Mouse (Mus musculus) limb, embryonic 12.5 days (tissue): ENCODE data around the gene Shc4. TPM values are rescaled to one million over a fixed set of nuclear protein-coding genes. Genes with fewer than 3 reads are reported as not detected.

Experiments used
- ATAC-seq: fragments of 200-750 bp; cut with Nextera tagmentation; 2 replicates; pipeline ENCODE4 v1.8.0; 2017; ENCODE audit warnings: low read depth, moderate TSS enrichment; ENCODE audit not compliant: insufficient number of reproducible peaks, insufficient read depth, low FRiP score, low TSS enrichment
- H3K27ac ChIP-seq: fragments of 300-500 bp; sonication (generic); 2 replicates; pipeline ENCODE4 v1.5.1; 2016; ENCODE audit warnings: mild to moderate bottlenecking, moderate library complexity
- H3K27me3 ChIP-seq: fragments of 300-500 bp; sonication (generic); 2 replicates; pipeline ENCODE4 v1.6.1; 2016; ENCODE audit warnings: mild to moderate bottlenecking, moderate library complexity
- H3K36me3 ChIP-seq: fragments of 300-500 bp; sonication (generic); 2 replicates; pipeline ENCODE4 v1.6.1; 2016; ENCODE audit warnings: mild to moderate bottlenecking, moderate library complexity
- H3K4me1 ChIP-seq: fragments of 300-500 bp; sonication (generic); replicated peaks from 2 replicates; pipeline ENCODE4 v1.6.1; 2016
- H3K4me2 ChIP-seq: fragments of 300-500 bp; sonication (generic); 2 replicates; pipeline ENCODE4 v1.6.1; 2016; ENCODE audit warnings: mild to moderate bottlenecking, moderate library complexity
- H3K4me3 ChIP-seq: fragments of 300-500 bp; sonication (generic); replicated peaks from 2 replicates; pipeline ENCODE4 v1.5.1; 2016; ENCODE audit warnings: mild to moderate bottlenecking
- H3K9ac ChIP-seq: fragments of 300-500 bp; sonication (generic); replicated peaks from 2 replicates; pipeline ENCODE4 v1.6.1; 2016; ENCODE audit warnings: mild to moderate bottlenecking, moderate library complexity
- H3K9me3 ChIP-seq: fragments of 300-500 bp; sonication (generic); 2 replicates; pipeline ENCODE4 v1.6.1; 2016; ENCODE audit warnings: mild to moderate bottlenecking, moderate library complexity
- WGBS: fragments of 180-500 bp; shearing (Covaris S2); methylation state at CpG from one replicate; pipeline ENCODE4 v1.1.7; 2016; 5-methylcytosine and 5-hydroxymethylcytosine counted together
- polyA plus RNA-seq: library from polyadenylated mRNA; unstranded; fragments of >200 nt; fragmentation: Nextera tagmentation; extraction: Ambion mirVana; gene quantifications from 2 replicates; pipeline ENCODE4 v1.2.1, GENCODE M21; 2016

Gene Shc4
- polyA plus RNA-seq, 1 experiment from 2014 or later, result 1.1 TPM

- Histone ChIP-seq H3K9me3 (no peaks in the 10 kb centered on the region), H3K9ac (peak overlapping the region; percentile 55), H3K4me1 (peaks cover 14% of the 10 kb centered on the region), H3K4me2 (peak overlapping the region; percentile 100), H3K36me3 (no peaks in the 10 kb centered on the region), H3K4me3 (peak overlapping the region; percentile 55), H3K27ac (no peak overlapping the region; the same call in 1 of the 2 replicates), H3K27me3 (peaks cover 46% of the 10 kb centered on the region)
- ATAC-seq, result peak; percentile 74
- WGBS, result under 1% methylated on average over 34 of the region's 34 CpGs
Observed at GRCm38 (mm10) chr2:125723408-125724085, 401 bp downstream of the Shc4 start.

- peak; percentile 39; the same call in 1 of the 2 replicates for ATAC-seq
- WGBS, result under 1% methylated on average over 18 of the region's 18 CpGs
- Histone ChIP-seq H3K4me3 (peak overlapping the region; percentile 55), H3K27ac (no peak overlapping the region), H3K36me3 (no peaks in the 10 kb centered on the region), H3K9me3 (no peaks in the 10 kb centered on the region), H3K4me1 (peaks cover 14% of the 10 kb centered on the region), H3K9ac (peak overlapping the region; percentile 55), H3K27me3 (peaks cover 43% of the 10 kb centered on the region), H3K4me2 (peak overlapping the region; percentile 100)
Observed at GRCm38 (mm10) chr2:125723086-125723407, 901 bp downstream of the Shc4 start.

DNA sequence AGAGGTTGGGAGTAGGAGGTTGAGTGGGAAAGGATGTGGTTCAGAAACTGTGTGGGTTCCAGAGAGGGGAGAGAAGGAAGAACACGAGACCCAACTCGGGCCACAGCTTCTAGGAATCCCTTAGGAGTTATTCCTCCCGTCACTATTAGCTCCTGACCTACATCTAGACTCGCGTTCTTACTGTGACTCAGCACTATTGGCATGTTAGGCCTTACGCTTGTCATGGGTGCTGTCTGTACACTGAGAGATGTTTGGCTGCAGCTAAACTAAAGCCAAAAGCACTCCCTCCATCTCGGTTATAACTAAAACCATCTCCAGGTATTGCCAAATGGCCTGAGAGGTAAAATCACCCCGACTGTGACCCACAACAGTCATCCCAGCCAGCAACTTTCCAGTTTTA is 7.3 kb downstream of the Shc4 start:
- Histone ChIP-seq H3K9ac (no peak overlapping the region), H3K4me1 (no peaks in the 10 kb centered on the region), H3K9me3 (no peaks in the 10 kb centered on the region), H3K4me3 (no peak overlapping the region), H3K36me3 (no peaks in the 10 kb centered on the region), H3K27me3 (peaks cover 11% of the 10 kb centered on the region), H3K4me2 (no peak overlapping the region), H3K27ac (no peak overlapping the region)
- WGBS, result 85% methylated on average over 8 of the region's 8 CpGs
- ATAC-seq, result no peak

- Histone ChIP-seq H3K9me3 (no peaks in the 10 kb centered on the region), H3K27ac (no peak overlapping the region), H3K4me1 (no peaks in the 10 kb centered on the region), H3K27me3 (no peaks in the 10 kb centered on the region), H3K36me3 (no peaks in the 10 kb centered on the region), H3K4me3 (no peak overlapping the region), H3K4me2 (no peak overlapping the region), H3K9ac (no peak overlapping the region)
- no peak for ATAC-seq
- WGBS, result 94% methylated on average over 5 of the region's 5 CpGs
Observed at GRCm38 (mm10) chr2:125706510-125706921, 17.4 kb downstream of the Shc4 start.

DNA sequence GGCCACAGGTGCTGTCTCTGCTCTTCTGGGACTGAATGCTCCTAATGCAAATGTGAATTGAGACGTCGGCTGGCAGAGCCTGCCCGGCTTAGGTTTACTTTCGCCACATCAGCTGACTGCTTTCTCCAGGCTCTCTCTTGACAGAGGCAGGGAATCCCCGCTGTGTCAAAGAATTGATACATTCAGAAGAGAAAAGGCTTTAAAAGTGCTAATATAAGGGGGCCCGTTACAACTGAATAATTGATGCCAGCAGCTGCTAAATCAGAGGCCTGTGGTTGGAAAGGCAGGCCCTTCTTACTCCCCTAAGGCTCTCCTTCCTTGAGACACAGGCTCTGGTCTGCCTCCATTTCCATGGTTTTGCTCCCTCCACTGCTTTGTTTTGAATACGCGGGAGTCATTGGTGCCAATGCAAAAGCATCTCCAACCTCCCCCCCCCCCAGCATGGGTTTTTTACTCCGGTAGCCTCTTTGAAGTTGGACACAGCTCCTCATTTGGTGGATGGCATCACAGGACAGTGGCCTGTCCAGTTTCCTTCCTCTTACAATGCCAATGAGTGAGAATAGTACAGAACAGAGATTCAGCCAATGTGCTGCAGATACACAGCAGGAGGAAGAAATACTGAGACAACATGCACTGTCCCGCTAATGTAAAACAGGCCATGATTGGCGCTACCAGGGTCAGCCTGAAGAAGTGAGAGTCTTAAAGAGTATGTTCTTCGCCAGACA is 18.9 kb downstream of the Shc4 start:
- H3K9ac ChIP-seq, result no peak overlapping the region
- H3K4me1 ChIP-seq, result no peaks in the 10 kb centered on the region
- H3K4me3 ChIP-seq, result no peak overlapping the region
- no peak overlapping the region for H3K4me2 ChIP-seq
- no peaks in the 10 kb centered on the region for H3K9me3 ChIP-seq
- 49% methylated on average over 12 of the region's 12 CpGs for WGBS
- no peaks in the 10 kb centered on the region for H3K36me3 ChIP-seq
- no peak overlapping the region for H3K27ac ChIP-seq
- H3K27me3 ChIP-seq, result no peaks in the 10 kb centered on the region
- no peak for ATAC-seq

DNA sequence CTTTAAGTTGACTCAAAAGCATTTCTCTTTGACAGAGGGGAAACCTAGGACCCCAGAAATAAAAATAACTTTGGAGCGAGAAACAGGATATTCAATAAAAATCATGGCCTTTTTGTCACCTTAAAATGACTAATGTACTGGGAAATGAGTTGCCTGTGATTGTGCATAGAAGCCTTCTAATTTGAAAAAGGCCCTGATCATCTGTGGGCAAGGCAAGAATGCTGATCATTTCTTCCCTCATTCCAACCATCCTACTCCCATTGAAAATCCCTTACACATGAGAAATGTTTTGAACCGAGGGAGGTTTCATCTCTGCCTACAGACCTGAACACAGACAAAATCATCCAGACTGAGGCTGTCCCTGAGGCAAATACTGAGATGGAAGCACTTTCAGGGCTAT is 21.1 kb downstream of the Shc4 start:
- Histone ChIP-seq H3K9me3 (peaks cover 2% of the 10 kb centered on the region; the same call in 1 of the 2 replicates), H3K27me3 (no peaks in the 10 kb centered on the region), H3K4me3 (no peak overlapping the region), H3K9ac (no peak overlapping the region), H3K4me1 (no peaks in the 10 kb centered on the region), H3K4me2 (no peak overlapping the region), H3K36me3 (no peaks in the 10 kb centered on the region), H3K27ac (no peak overlapping the region)
- no peak for ATAC-seq
- WGBS, result 88% methylated on average over 2 of the region's 2 CpGs

DNA sequence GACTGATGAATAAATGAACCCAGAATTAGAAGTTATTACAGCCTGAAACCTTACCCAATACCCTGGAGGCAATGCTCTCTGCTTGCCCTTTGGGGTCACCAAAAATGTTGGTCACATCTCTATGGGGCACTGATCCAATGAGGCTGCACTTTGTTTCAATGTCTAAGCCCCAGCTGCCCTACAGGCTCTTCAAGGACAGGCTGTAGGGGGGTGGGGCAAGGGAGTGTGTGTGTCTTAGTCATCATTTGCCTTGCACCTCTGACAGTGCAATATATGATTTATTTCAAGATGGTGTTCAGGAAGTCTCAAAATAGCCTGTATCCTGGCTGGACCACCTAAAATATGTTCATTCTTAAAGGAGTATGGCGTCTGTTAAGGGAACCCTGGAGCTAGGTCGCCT is 22.3 kb downstream of the Shc4 start:
- Histone ChIP-seq H3K27me3 (no peaks in the 10 kb centered on the region), H3K36me3 (no peaks in the 10 kb centered on the region), H3K4me3 (no peak overlapping the region), H3K27ac (no peak overlapping the region), H3K9me3 (peaks cover 4% of the 10 kb centered on the region; the same call in 1 of the 2 replicates), H3K4me1 (no peaks in the 10 kb centered on the region), H3K4me2 (no peak overlapping the region), H3K9ac (no peak overlapping the region)
- ATAC-seq, result no peak
- 72% methylated on average over 2 of the region's 2 CpGs for WGBS

- H3K36me3 ChIP-seq, result no peaks in the 10 kb centered on the region
- H3K9me3 ChIP-seq, result peaks cover 4% of the 10 kb centered on the region; the same call in 1 of the 2 replicates
Observed at GRCm38 (mm10) chr2:125696219-125696618, 27.7 kb downstream of the Shc4 start.

DNA sequence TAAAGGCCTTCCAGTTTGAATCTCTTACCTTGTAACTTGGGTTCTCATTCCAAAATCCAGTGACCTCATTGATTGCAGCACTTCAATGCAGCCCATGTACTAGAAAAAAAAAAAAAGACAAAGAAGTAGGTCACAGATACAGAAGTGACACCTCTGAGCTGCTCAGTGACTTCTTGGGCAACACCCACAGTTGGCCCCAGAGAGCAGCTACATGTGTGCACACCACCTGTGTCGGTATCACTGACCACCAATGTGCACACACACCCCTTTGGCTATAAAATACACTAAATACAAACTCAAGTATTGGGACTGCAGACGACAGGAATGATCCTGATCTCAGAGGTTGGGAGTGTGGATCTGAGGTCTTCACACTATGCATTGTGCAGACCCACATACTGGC is 29.1 kb downstream of the Shc4 start:
- WGBS, result 80% methylated on average over 2 of the region's 2 CpGs

More at GRCm38 (mm10) chr2:125696219-125696618, 27.7 kb downstream of the Shc4 start:
- Histone ChIP-seq H3K27me3 (no peaks in the 10 kb centered on the region), H3K9ac (no peak overlapping the region), H3K4me1 (no peaks in the 10 kb centered on the region), H3K4me3 (no peak overlapping the region), H3K27ac (no peak overlapping the region), H3K4me2 (no peak overlapping the region)
- ATAC-seq, result no peak
- 74% methylated on average over 2 of the region's 2 CpGs for WGBS

GRCm38 (mm10) chr2:125692010-125692409 is 31.9 kb downstream of the Shc4 start:
- H3K36me3 ChIP-seq, result no peaks in the 10 kb centered on the region
- H3K27ac ChIP-seq, result no peak overlapping the region
- ATAC-seq, result no peak
- H3K9ac ChIP-seq, result no peak overlapping the region
- no peak overlapping the region for H3K4me2 ChIP-seq
- H3K27me3 ChIP-seq, result no peaks in the 10 kb centered on the region
- no peaks in the 10 kb centered on the region for H3K9me3 ChIP-seq
- H3K4me3 ChIP-seq, result no peak overlapping the region
- H3K4me1 ChIP-seq, result no peaks in the 10 kb centered on the region
- WGBS, result 55% methylated on average over 2 of the region's 2 CpGs

More for the DNA sequence above, 29.1 kb downstream of the Shc4 start:
- no peak overlapping the region for H3K27ac ChIP-seq
- no peak overlapping the region for H3K4me2 ChIP-seq
- ATAC-seq, result no peak
- no peaks in the 10 kb centered on the region for H3K27me3 ChIP-seq
- H3K4me3 ChIP-seq, result no peak overlapping the region
- no peaks in the 10 kb centered on the region for H3K4me1 ChIP-seq
- H3K9me3 ChIP-seq, result peaks cover 4% of the 10 kb centered on the region; the same call in 1 of the 2 replicates
- no peaks in the 10 kb centered on the region for H3K36me3 ChIP-seq
- no peak overlapping the region for H3K9ac ChIP-seq

GRCm38 (mm10) chr2:125685441-125686150 is 38.4 kb downstream of the Shc4 start:
- H3K27ac ChIP-seq, result peak overlapping the region; percentile 36; the same call in 1 of the 2 replicates
- H3K4me1 ChIP-seq, result peaks cover 13% of the 10 kb centered on the region; the same call in 1 of the 2 replicates
- H3K4me2 ChIP-seq, result no peak overlapping the region
- 76% methylated on average over 9 of the region's 9 CpGs for WGBS
- ATAC-seq, result no peak
- no peak overlapping the region for H3K4me3 ChIP-seq
- H3K9ac ChIP-seq, result no peak overlapping the region
- no peaks in the 10 kb centered on the region for H3K36me3 ChIP-seq
- H3K9me3 ChIP-seq, result no peaks in the 10 kb centered on the region
- no peaks in the 10 kb centered on the region for H3K27me3 ChIP-seq
